Mouse (Mus musculus) urinary bladder, postnatal 25 days (tissue): ENCODE measurements around the gene Acap1.
A peak's percentile ranks its signal among the peaks of the same experiment; 100 is the strongest.

ENCODE experiments used
- DNase-seq: peaks from one replicate; pipeline ENCODE4 v3.0.0; 2022; ENCODE audit warnings: low spot score

Gene Acap1

DNA sequence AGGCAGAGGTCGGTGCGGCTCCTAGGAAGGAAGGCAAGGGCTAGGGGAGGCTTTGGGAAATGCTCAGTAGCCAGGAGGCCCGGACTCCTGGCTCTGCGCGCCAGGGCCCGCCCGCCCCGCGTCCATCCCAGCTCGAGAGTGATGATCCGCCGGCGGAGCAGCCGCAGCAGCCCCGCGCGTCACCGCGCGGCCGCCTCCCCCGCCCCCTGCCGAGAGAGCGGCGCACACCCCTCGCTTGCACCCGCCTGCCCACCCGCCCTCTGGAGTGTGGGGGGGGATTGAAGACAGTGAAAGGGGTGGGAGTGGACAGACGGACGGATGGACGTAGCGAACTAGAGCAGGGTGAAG is 57.8 kb downstream of the Acap1 start, which contains the start of gene Nlgn2:
Gene Nlgn2, minus strand, starts transcription at position 181 of the 348 bp plus-strand sequence.
- peak; percentile 45 for DNase-seq

DNA sequence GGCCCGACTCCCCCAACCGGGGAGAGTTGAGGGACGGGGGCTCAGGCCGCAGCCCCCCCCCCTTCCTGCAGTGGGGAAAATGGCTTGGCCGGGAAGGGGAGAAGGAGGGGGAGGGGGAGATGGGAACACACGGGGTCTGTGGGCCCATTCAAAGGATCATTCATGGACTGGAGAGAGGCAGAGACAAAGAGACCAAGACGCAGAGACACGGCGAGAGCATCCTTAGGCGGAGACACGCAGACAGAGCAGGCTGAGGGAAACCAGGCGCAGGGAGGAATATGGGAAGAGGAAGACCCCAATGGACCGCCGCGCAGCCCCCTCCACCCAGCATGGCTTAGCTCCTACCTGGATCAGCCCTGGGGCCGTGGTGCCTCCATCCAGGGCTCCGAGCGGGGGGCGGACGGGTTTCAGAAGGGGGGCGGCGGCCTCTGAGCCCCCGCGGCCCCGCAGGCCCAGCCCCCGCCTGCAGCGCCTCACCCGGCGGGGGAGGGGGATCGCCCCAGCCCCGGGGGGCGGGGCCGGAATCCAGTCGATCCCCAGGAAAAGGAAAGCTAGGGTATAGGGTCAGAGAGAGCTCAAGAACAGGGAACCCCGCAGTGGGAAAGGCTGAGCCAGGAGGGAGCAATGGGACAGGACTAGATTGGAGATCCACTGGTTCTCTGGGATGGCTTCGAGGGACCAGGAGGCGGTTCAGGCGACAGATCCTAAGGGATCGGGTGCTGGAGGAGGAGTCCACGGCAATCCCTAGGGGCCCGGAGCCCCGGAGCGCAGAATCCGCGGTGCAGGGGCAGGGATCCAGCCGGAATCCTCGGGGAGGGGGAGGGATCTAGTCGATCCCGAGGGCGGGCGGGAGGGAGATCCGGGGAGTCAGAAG is 58.4 kb downstream of the Acap1 start:
- no peak for DNase-seq

DNA sequence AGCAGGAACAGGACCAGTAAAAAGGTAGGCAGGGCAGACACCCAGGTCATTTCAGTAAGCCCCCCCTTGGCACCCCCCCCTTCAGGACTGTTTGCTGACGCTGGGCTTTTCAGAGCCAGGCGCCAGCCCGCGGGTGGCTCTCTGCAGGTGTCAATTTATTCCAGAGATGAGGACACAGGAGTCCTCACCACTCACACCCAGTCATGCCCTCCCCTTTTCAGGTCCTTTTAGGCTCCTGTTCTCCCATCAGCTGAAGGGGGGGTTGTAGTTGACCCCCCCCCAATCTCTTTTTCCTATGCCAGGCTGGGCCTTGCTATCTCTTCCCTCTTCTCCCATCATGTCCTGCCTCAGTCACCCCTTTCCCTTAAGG is 59.4 kb downstream of the Acap1 start:
- DNase-seq = no peak

DNA sequence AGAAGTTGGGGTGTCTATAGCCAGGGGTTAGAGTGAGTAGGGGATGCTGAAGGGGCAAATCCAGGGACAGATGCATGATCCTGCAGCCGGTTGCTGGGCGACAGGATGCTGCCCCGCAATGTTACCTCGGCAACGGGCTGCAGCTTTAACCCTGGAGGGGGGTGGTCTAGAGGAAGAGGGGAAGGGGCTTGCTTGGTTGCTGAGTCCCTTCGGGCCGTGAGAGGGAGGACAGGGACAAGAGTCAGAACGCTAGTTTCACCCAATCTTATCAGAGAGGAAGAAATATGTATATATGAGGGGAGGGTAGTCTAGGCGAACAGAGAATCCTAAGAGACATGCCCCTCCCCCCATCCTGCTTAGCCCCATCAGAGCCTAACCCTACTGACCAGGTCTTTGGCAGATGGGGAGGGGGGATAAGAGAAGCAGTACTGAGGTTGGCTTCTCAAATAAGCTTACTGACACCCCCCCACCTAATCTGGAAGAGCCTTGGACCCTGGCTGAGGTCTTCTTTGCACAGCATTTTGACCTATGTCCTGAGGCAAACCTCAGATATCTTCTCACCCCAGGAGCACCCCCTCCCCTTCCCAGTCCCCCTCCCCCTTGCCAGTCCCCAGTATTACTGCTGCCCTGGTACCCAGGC is 59.9 kb downstream of the Acap1 start:
- DNase-seq = no peak

DNA sequence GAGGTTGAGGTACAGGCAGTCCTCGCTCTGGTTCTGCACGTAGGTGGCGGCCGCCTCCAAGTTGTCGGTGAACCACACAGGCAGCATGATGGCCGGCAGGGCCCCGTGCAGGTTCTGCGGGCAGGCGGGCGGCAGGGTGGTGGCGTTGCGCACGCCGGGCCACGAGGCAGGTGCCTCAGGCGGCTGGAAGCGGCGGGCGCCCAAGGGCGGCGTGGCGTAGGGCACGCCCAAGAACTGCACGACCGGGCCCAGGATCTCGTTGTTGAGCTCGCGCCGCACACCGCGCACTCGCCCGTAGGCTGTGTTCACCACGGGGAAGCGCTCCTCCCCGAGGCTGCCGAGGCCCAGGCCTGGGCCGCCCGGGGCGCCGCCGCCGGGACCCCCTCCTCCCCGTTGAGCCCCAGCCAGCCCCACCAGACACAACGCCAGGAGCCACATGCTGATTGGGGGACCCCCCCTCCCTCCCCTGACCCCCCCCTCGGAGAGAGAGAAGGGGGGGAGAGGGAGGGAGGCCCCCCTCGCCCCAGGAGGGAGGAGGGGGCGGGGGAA is 61.3 kb downstream of the Acap1 start:
- no peak for DNase-seq

DNA sequence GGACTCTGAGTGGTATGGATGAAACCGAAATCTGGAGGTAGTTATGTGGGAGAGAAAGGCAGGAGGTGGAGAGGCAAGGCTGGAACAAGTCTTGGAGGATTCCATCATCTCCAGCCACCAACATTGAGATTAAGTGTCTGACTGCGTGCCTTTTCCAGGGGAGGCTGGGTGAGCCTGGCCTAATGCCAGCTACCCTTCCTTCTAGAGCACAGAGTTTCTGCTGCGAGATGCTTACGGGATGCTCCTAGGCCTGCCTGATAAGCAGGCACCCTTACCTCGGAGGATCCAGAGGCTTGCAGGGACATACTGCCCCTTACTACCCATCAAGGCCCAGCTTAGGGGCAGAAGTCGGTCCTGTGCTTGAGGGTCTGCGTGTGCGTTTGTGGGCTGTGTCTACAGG is 61.8 kb downstream of the Acap1 start:
- no peak for DNase-seq
